Mouse (Mus musculus): Measurements from ENCODE around the gene Mrps27.
A peak's percentile ranks its signal among the peaks of the same experiment; 100 is the strongest.
"Not testable (repeated sequence)": the region's sequence is repeated elsewhere in the genome, so short reads cannot be mapped to it uniquely, and the experiment has no call there.

The Mrps27 gene

GRCm38 (mm10) chr13:99344599-99345575 is at the start of gene Mrps27, which contains the start of gene Ptcd2:
Mrps27 (plus strand) TSS chr13:99344786.
Ptcd2 (minus strand) TSS chr13:99344705.
- DNase-seq (ENCODE audit: low spot score): peak; percentile 97

DNA sequence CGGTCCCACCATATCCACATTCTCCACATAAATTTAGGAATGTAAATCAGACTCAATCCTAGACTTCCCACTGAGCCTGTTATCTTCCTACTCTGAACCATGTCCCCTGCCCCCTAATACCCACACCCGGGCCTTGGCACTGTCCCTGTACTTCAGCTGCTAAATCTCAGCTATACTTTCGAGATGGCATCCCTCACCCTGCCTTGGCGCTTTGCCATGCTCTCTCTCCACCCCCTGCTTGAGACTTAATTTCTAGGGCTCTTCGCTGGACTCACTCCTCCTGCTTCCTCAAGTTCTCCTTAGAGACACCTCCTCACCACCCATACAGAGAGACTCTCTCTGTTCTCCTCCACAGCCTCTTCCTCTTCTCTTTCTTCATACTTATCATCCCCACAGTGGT is 44.7 kb upstream of the Mrps27 start:
- no peak for DNase-seq (ENCODE audit: low spot score)

DNA sequence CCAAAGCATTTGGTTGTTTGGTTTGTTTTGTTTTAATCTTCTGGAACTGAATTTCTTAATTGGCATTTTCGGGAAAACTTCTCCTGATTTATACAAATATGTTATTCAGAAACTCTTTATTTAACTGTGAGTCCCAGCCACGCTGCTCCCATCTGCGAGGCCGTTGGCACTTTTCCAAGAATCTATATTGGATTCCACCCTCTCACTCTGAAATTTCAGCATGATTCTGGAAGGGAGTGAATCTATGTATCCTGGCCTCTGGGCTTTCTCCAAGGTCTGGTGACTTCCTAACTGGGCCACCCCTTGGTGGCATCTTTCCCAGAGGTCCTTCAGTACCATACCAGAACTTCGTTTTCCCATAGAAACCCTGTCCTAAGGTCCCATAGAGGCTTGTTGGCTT is 40.7 kb upstream of the Mrps27 start:
- DNase-seq (ENCODE audit: low spot score): no peak

DNA sequence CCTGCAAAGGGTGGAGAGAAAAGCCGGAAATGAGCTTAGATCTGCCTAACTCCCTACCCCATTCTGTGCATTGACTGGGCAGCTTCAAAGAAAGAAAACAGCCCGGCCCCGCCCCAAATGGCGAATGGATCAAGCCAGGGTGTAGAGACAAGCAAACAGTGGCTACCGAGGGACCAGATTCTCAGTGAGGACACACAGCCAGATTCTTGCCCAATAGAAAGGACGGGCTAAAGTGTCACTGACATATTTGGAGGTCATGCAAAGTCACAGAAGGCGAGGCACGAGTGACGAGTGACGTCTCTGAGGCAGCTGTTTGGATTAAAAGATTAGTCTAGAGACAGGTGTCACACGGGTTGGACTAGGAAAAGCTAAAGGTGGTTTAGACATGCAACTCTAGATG is 40.2 kb upstream of the Mrps27 start:
- no peak for DNase-seq (ENCODE audit: low spot score)

DNA sequence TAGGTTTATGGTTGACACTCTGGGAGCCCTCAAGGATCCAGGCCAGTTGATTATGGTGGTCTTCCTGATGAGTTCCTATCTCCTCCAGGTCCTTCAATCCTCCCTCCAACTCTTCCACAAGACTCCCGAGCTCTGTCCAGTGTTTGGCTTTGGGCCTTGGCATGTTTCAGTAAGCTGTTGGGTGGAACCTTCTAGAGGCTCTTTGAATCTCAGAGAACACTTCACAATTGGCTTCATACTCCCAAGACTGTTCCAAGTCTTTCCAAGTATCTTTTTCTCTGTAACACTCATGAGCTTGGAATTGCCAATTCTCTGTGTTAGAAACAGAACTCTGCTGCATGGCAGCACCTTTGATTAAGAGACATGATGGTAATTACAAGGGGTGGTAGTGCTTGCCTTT is 39.4 kb upstream of the Mrps27 start:
- DNase-seq (ENCODE audit: low spot score): no peak

- DNase-seq (ENCODE audit: low spot score): no peak
Observed at GRCm38 (mm10) chr13:99306164-99306563, 38.4 kb upstream of the Mrps27 start.

GRCm38 (mm10) chr13:99307930-99308359 is 36.6 kb upstream of the Mrps27 start:
- no peak for DNase-seq (ENCODE audit: low spot score)

GRCm38 (mm10) chr13:99308393-99308792 is 36.2 kb upstream of the Mrps27 start:
- DNase-seq (ENCODE audit: low spot score): no peak

- DNase-seq (ENCODE audit: low spot score): no peak
Observed at GRCm38 (mm10) chr13:99314098-99314497, 30.5 kb upstream of the Mrps27 start.

DNA sequence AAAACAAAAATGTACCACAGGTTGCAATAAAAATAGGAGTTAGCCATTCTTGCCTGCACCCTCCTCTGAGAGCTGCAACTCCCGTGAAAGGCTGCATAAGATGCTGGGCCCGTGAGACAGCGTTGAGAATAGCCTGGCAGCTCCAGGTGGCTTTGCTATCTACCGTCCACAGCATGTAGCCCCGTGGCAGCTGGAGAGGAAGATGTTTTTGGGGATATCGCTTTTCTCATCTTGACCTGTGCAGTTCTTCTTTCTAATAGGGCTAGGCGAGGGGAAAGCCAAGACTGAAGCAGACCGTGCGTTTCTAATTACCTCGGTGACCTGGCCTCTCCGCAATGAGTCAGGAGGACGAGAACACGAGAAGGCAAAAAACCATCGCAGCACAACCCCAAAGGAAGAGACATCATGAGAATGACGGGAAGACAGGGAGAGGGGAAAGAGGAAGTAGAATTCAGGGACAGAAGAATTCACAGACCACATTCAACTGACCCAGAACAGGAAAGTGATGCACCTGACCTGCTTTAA is 29.9 kb upstream of the Mrps27 start:
- no peak for DNase-seq (ENCODE audit: low spot score)

DNA sequence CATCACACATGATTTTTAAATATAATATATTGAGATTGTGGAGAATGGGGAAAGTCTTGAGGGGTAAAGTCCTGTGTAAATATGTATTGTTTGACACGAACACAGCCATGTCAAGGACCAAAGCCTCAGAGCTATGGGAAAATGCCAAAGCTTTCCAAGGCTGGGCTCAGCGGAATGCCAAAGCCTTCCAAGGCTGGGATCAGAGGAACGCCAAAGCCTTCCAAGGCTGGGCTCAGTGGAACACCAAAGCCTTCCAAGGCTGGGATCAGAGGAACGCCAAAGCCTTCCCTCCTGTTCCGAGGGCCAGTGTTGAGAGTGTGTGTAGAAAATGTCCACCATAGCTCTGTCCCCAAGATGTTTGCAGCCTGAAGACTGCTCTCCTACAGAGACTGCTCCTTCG is 28.2 kb upstream of the Mrps27 start:
- no peak for DNase-seq (ENCODE audit: low spot score)

- peak; percentile 37 for DNase-seq (ENCODE audit: low spot score)
Observed at GRCm38 (mm10) chr13:99317058-99317457, 27.5 kb upstream of the Mrps27 start.

GRCm38 (mm10) chr13:99320453-99320852 is 24.1 kb upstream of the Mrps27 start:
- DNase-seq (ENCODE audit: low spot score): no peak

DNA sequence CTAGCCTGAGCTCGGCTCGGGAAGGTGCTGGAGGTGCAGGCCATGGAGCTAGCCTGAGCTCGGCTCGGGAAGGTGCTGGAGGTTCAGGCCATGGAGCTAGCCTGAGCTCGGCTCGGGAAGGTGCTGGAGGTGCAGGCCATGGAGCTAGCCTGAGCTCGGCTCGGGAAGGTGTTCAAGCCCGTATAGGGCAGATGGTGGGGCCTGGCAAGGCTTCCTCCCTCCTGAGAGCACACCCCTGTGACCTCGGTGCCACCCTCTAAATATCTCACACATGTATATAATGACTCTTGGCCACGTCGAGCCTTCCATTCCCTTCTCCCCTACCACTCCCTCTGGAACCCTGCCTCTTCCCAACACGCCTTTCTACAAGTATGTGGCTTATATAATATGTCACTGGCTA is 21.7 kb upstream of the Mrps27 start:
- DNase-seq (ENCODE audit: low spot score): not testable (repeated sequence)

DNA sequence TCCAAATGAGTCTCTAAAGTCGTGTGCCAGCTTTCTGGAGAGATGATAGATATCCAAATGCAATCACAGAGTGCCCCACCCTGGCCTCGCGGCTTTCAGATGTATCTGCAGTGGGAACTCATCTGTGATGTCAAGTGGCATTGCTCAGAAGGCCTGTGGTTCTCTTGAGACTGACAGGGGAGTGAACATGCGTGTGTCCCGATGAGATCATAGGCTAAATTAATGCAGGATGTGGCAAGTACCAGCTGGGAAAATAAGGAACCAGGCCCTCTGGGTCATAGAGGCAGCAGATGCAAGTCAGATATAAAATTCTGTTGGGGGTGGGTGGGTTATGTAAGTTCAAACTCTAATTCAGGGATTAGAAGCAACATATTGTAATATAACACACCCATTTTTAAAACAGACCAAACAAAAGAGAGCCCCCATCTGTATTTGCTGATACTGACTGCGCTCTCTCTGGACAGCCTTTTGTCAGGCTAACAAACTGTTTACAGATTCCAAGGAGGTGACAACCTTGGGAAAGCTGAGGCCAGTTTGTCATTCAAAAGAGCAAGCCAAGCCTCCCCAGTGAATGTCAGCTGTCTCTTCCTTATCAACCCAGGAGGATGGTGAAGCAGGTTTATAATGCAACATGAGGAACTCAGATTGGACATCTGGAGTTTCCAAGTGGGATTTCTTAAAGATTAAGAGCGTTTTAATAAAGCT is 20.8 kb upstream of the Mrps27 start:
- DNase-seq (ENCODE audit: low spot score): no peak

DNA sequence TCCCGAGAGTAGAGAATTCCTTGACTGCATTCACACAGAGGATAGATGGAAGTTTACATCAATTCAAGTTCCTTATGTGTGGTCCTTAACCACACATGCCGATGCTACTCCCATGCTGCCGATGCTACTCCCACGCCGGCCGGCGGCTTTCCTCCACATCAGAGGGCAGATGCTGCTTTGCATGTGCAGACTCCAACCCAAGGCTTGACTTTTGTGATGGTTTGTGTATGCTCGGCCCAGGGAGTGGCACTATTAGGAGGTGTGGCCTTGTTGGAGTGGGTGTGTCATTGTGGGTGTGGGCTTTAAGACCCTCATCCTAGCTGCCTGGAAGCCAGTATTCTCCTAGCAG is 20.3 kb upstream of the Mrps27 start:
- DNase-seq (ENCODE audit: low spot score): not testable (repeated sequence)

DNA sequence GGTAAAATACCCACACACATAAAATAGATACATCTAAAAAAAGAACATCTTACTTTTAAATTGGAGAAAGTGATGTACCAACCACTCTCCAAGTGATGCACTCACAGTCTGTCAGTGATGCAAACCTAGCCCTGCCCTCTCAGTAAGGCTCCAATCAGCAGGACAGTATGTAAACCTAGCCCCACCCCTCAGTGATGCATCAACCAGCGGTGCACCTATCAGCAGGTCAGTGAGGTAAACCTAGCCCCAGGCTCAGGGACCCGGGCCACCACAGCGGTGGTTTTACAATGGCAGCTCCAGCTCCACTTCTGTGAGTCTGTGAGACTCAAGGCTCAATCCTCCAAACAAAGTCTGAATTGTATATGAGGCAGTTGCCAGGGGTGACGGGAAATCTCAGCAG is 13.3 kb upstream of the Mrps27 start:
- no peak for DNase-seq (ENCODE audit: low spot score)

DNA sequence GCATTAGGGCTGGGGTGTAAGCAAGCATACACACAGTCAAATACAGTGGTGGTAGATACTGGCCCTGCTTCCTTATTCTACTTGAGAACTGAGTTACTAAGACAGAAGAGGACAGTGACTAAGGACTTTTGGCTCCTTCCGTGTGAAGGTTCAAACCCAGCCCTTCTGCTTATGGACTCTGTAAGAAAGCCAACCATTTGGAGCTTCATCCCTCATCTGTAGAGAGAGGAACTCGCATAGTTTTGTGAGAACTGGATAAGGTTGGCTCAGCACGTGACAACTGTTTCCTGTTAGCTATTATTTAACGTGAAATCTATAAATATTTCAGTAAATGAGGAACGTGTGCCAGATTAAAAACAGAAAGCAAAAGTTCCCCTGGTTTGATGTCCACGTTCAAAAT is 7.1 kb upstream of the Mrps27 start:
- DNase-seq (ENCODE audit: low spot score): no peak

DNA sequence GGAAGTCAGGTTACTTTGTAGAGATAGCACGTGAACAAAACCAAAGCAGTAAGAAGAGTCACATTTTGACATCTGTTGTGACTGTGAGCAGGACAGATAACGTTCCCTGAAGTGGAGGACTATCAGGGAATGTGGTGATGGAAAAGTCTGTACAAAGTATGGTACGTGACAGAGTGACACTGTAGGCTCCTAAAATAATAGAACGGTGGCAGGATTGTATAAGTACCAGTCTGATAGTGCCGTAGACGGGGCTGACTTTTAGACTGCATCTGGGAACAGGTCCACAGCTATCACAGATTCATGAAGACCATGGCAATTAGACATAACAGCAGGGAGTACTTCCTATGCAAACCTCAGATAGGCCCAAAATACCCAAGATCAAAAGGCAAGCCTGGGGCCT is 3.1 kb upstream of the Mrps27 start:
- DNase-seq (ENCODE audit: low spot score): no peak

DNA sequence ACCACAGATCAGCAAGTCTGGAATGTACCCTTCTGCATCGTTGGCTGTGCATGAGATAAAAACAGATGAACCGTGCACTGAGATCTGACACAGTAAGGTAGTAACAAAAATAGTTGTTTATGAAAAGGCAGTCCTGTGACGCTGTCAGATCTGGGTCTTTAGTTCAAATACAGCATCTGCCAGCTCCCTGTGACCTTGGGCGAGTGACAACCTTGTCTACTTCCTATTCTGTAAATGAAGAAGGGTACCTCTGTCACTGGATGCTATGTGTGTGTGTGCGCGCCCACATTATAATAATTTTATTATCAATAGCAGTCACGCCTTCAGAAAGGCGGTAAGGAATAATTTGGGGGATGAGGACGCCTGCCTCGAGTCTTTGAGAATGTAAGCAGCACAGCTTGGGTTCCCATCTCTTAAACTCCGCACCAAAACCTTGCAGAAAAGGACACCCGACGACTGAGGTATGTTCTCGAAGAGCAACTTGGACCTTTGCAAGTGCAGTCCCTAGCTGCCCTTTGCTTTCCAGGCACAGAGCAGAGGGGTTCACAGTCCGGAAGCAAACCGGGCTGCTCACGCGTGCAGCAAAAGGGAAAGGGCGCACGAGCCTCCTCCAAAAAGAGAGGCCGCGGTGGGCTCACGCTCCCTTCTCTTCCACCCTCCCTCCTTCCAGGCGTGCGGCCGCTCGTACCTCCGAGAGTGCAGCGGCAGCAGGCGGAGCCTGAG is 549 bp upstream of the Mrps27 start:
- no peak for DNase-seq (ENCODE audit: low spot score)

- no peak for DNase-seq (ENCODE audit: low spot score)
Observed at GRCm38 (mm10) chr13:99350009-99350408, 5.4 kb downstream of the Mrps27 start.

GRCm38 (mm10) chr13:99351186-99351585 is 6.6 kb downstream of the Mrps27 start:
- DNase-seq (ENCODE audit: low spot score): no peak
